Mouse (Mus musculus) C3H10T1/2 (cell line): ENCODE measurements around the gene Ppp1r10. TPM values are rescaled to one million over a fixed set of nuclear protein-coding genes. Genes with fewer than 3 reads are reported as not detected.

Experiments used
- polyA plus RNA-seq, 2 experiments: library from polyadenylated mRNA; unstranded; fragments of >200 nt; fragmentation: generic; extraction: Trizol; gene quantifications; one replicate each; pipeline ENCODE4 v1.2.1; 2012; ENCODE audit warnings: missing spikeins in 2 of 2

Gene Ppp1r10
- 10 to 100 TPM; 10.4 to 31.4 TPM for polyA plus RNA-seq

GRCm38 (mm10) chr17:35916297-35917142 is at the start of gene Ppp1r10, which contains the start of gene Mrps18b:
Ppp1r10 (plus strand) TSS chr17:35916434.
Mrps18b (minus strand) TSS chr17:35916389.

GRCm38 (mm10) chr17:35879245-35880057 is 36.8 kb upstream of the Ppp1r10 start, which contains the start of gene Dhx16:
Dhx16 (plus strand) TSS chr17:35879819.

DNA sequence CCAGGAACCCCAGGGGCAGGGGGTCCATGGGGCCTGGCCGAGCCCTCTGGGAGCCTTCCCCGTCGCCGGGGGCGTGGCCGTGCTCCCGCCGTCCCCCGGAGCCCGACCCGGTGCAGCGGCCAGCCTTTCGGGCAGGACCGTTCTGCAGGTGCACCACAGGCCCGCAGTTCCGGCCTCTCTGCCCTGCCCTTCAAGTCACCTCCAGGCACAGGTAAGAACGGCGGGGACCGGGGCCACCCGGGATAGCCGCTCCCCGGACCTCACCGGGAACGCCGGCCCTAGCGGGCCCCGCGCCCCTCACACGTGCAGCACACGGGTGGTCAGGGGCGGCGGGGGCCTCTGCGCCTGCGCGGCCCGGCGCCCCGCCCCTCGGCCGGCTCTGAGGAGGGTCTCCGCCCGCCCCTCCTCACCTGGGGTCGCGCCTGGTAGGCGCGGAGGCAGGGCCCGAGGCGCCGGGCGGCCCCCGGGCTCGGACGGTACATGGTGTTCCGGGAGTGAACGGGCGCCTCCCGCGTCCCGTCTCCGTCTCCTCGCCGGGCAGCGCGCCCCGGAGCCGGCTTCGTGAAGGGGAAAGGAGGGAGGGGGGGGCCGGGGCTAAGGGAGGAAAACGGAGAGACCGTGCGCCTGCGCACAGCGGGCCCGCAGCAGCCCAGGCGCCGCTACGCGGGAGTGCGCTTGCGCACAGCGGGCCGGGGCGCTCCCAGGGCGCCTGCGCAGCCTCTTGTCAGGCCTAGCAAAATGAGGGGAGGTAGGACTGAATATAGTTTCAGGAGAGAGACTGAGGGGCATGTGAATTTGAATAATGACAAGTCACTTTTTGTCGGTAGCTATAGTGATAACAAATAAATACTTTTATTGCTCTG is 19.2 kb upstream of the Ppp1r10 start, which contains the start of gene 2310061I04Rik:
Gene 2310061I04Rik, minus strand, starts transcription at position 651 of the 863 bp plus-strand sequence.

GRCm38 (mm10) chr17:35909919-35910369 is 6.3 kb upstream of the Ppp1r10 start, which contains the start of gene Atat1:
Atat1 (minus strand) TSS chr17:35910075.

GRCm38 (mm10) chr17:35969418-35970389 is 53.5 kb downstream of the Ppp1r10 start, which contains the start of gene Abcf1:
Abcf1 (minus strand) TSS chr17:35969761.

GRCm38 (mm10) chr17:35979401-35980362 is 63.4 kb downstream of the Ppp1r10 start, which contains the start of the genes Gnl1 and Prr3:
Gnl1 (plus strand) TSS chr17:35979851.
Prr3 (minus strand) TSS chr17:35980236.

Other genes with a start within 250 kb of the Ppp1r10 start
- 10 to 100 TPM; 10.3 to 17.1 TPM for gene Vars2, start 248.8 kb upstream of the Ppp1r10 start, polyA plus RNA-seq
- gene Gtf2h4, start 242.7 kb upstream of the Ppp1r10 start, polyA plus RNA-seq: 10 to 100 TPM; 37.3 to 43.3 TPM
- 10 to 100 TPM; 13.6 to 77.1 TPM for gene Ddr1, start 211.8 kb upstream of the Ppp1r10 start, polyA plus RNA-seq
- gene Ier3, start 94.8 kb upstream of the Ppp1r10 start, polyA plus RNA-seq: 10 to 100 TPM; 26.7 to 55.4 TPM
- gene Flot1, start 93.2 kb upstream of the Ppp1r10 start, polyA plus RNA-seq: 10 to 100 TPM; 40.2 to 78.8 TPM
- gene Tubb5, start 78.1 kb upstream of the Ppp1r10 start, polyA plus RNA-seq: 1,000 to 10,000 TPM; 1,640 to 1,875 TPM
- 10 to 100 TPM in 1 of 2 experiments, 1 to 10 TPM in 1; 2.4 to 13.5 TPM for gene Mdc1, start 74.9 kb upstream of the Ppp1r10 start, polyA plus RNA-seq
- 10 to 100 TPM; 24.6 to 60.0 TPM for gene Nrm, start 55.1 kb upstream of the Ppp1r10 start, polyA plus RNA-seq
- gene Ppp1r18, start 50.8 kb upstream of the Ppp1r10 start, polyA plus RNA-seq: 10 to 100 TPM; 72.4 to 92.4 TPM
- gene Dhx16, start 36.6 kb upstream of the Ppp1r10 start, polyA plus RNA-seq: 10 to 100 TPM; 47.9 to 54.5 TPM
- gene 2310061I04Rik, start 19.0 kb upstream of the Ppp1r10 start, polyA plus RNA-seq: 10 to 100 TPM; 23.3 to 41.8 TPM
- 10 to 100 TPM in 1 of 2 experiments, 1 to 10 TPM in 1; 8.0 to 45.3 TPM for gene Atat1, start 6.4 kb upstream of the Ppp1r10 start, polyA plus RNA-seq
- gene Mrps18b, start within 50 bp of the Ppp1r10 start, polyA plus RNA-seq: 100 to 1,000 TPM in 1 of 2 experiments, 10 to 100 TPM in 1; 55.9 to 163 TPM
- 10 to 100 TPM; 65.7 to 99.3 TPM for gene Abcf1, start 53.3 kb downstream of the Ppp1r10 start, polyA plus RNA-seq
- 100 to 1,000 TPM in 1 of 2 experiments, 10 to 100 TPM in 1; 64.4 to 105 TPM for gene Gnl1, start 63.4 kb downstream of the Ppp1r10 start, polyA plus RNA-seq
- 10 to 100 TPM in 1 of 2 experiments, 1 to 10 TPM in 1; 8.0 to 24.8 TPM for gene Prr3, start 63.8 kb downstream of the Ppp1r10 start, polyA plus RNA-seq
- 1 to 10 TPM in 1 of 2 experiments, under 1 TPM in 1; 0.04 to 1.6 TPM for gene H2-T24, start 104.1 kb downstream of the Ppp1r10 start, polyA plus RNA-seq
- 10 to 100 TPM in 1 of 2 experiments, 1 to 10 TPM in 1; 7.0 to 77.3 TPM for gene H2-T23, start 116.4 kb downstream of the Ppp1r10 start, polyA plus RNA-seq
- 100 to 1,000 TPM in 1 of 2 experiments, 10 to 100 TPM in 1; 42.8 to 114 TPM for gene H2-T22, start 126.3 kb downstream of the Ppp1r10 start, polyA plus RNA-seq
- gene Gm6034, start 126.5 kb downstream of the Ppp1r10 start, polyA plus RNA-seq: under 1 TPM in 1 of 2 experiments, not detected in 1; 0.09 TPM
- under 1 TPM; 0.08 to 0.39 TPM for gene Gm11127, start 141.9 kb downstream of the Ppp1r10 start, polyA plus RNA-seq
- not detected for gene Gm19684, start 205.2 kb downstream of the Ppp1r10 start, polyA plus RNA-seq
- gene Gm7030, start 213.0 kb downstream of the Ppp1r10 start, polyA plus RNA-seq: not detected